Mouse (Mus musculus) ovary, postnatal 10 days (tissue): ENCODE measurements around the gene Cdc20b.

ENCODE experiments used
- DNase-seq: peaks from one replicate; pipeline ENCODE4 v3.0.0; 2022; ENCODE audit warnings: low spot score

The Cdc20b gene

GRCm38 (mm10) chr13:113031351-113031750, 3.6 kb upstream of the Cdc20b start:
- no peak for DNase-seq

GRCm38 (mm10) chr13:113031792-113032571, 2.9 kb upstream of the Cdc20b start:
- no peak for DNase-seq

GRCm38 (mm10) chr13:113032831-113033230, 2.1 kb upstream of the Cdc20b start:
- DNase-seq, result no peak

- DNase-seq, result no peak
Measured at GRCm38 (mm10) chr13:113034271-113034886, 532 bp upstream of the Cdc20b start.

- DNase-seq, result no peak
Measured at GRCm38 (mm10) chr13:113035852-113036251, 941 bp downstream of the Cdc20b start.

GRCm38 (mm10) chr13:113044876-113045275, 10.0 kb downstream of the Cdc20b start:
- DNase-seq, result no peak

- DNase-seq, result no peak
Measured at GRCm38 (mm10) chr13:113045458-113046110, 10.7 kb downstream of the Cdc20b start.

GRCm38 (mm10) chr13:113046211-113046883, 11.4 kb downstream of the Cdc20b start, which contains the start of gene Gpx8:
Gpx8 (minus strand) TSS chr13:113046410.
- DNase-seq, result peak; percentile 31

- DNase-seq, result no peak
Measured at GRCm38 (mm10) chr13:113047018-113047417, 12.1 kb downstream of the Cdc20b start.

- DNase-seq, result no peak
Measured at GRCm38 (mm10) chr13:113047647-113048046, 12.7 kb downstream of the Cdc20b start.

- DNase-seq, result no peak
Measured at GRCm38 (mm10) chr13:113054230-113054629, 19.3 kb downstream of the Cdc20b start.

- no peak for DNase-seq
Measured at GRCm38 (mm10) chr13:113055826-113056225, 20.9 kb downstream of the Cdc20b start.

GRCm38 (mm10) chr13:113061746-113062145, 26.8 kb downstream of the Cdc20b start:
- no peak for DNase-seq

GRCm38 (mm10) chr13:113064542-113064941, 29.6 kb downstream of the Cdc20b start:
- no peak for DNase-seq

- no peak for DNase-seq
Measured at GRCm38 (mm10) chr13:113079021-113079420, 44.1 kb downstream of the Cdc20b start.

- DNase-seq, result no peak
Measured at GRCm38 (mm10) chr13:113082101-113082500, 47.2 kb downstream of the Cdc20b start.

GRCm38 (mm10) chr13:113084732-113085131, 49.8 kb downstream of the Cdc20b start:
- no peak for DNase-seq

GRCm38 (mm10) chr13:113087226-113088017, 52.5 kb downstream of the Cdc20b start:
- DNase-seq, result no peak

GRCm38 (mm10) chr13:113090489-113090888, 55.6 kb downstream of the Cdc20b start:
- DNase-seq, result no peak

- no peak for DNase-seq
Measured at GRCm38 (mm10) chr13:113094618-113095017, 59.7 kb downstream of the Cdc20b start.

GRCm38 (mm10) chr13:113097011-113097410, 62.1 kb downstream of the Cdc20b start:
- DNase-seq, result no peak

GRCm38 (mm10) chr13:113098406-113098805, 63.5 kb downstream of the Cdc20b start:
- no peak for DNase-seq
